Mouse (Mus musculus) T-helper 17 cell (primary cell): Measurements from ENCODE around the gene Amelx.

Source experiments
- in situ Hi-C, 2 experiments: fragments of 300-600 bp; cut with MboI, MseI; formaldehyde crosslinking; loops; 1 replicate in 1 of 2; 2 replicates in 1 of 2; pipeline ENCODE4 v1.15.1; 2025; ENCODE audit warnings: high pct_unique_total_duplicates in 2 of 2

Amelx gene

GRCm38 (mm10) chrX:169187100-169187499, at the start of gene Amelx:
Gene Amelx (minus strand): TSS chrX:169187200.
- in situ Hi-C loops: loop anchor here (5.0 kb wide), 1 partner anchor 50 kb away; no protein-coding TSS in a partner anchor

GRCm38 (mm10) chrX:169222357-169223062, 35.5 kb upstream of the Amelx start:
- in situ Hi-C loops: no loop called here

GRCm38 (mm10) chrX:169220064-169220463, 33.1 kb upstream of the Amelx start:
- in situ Hi-C loops: no loop called here

- in situ Hi-C loops: loop anchor here in 1 of 2 experiments (10.0 kb wide), 1 partner anchor 735 kb away; no protein-coding TSS in a partner anchor
Measured at GRCm38 (mm10) chrX:169210019-169210418, 23.0 kb upstream of the Amelx start.

- in situ Hi-C loops: no loop called here
Measured at GRCm38 (mm10) chrX:169178634-169179033, 8.4 kb downstream of the Amelx start.

GRCm38 (mm10) chrX:169173796-169174195, 13.2 kb downstream of the Amelx start:
- in situ Hi-C loops: no loop called here

- in situ Hi-C loops: no loop called here
Measured at GRCm38 (mm10) chrX:169170981-169171380, 16.0 kb downstream of the Amelx start.

- in situ Hi-C loops: loop anchor here in 1 of 2 experiments (10.0 kb wide), 1 partner anchor 1264 kb away; no protein-coding TSS in a partner anchor
Measured at GRCm38 (mm10) chrX:169158385-169158784, 28.6 kb downstream of the Amelx start.

- in situ Hi-C loops: loop anchor here in 1 of 2 experiments (10.0 kb wide), 1 partner anchor 1259 kb away; no protein-coding TSS in a partner anchor
Measured at GRCm38 (mm10) chrX:169153805-169154204, 33.2 kb downstream of the Amelx start.

- in situ Hi-C loops: loop anchor here in 1 of 2 experiments (5.0 kb wide), 1 partner anchor 412 kb away; no protein-coding TSS in a partner anchor
Measured at GRCm38 (mm10) chrX:169140467-169140866, 46.5 kb downstream of the Amelx start.

- in situ Hi-C loops: loop anchor here (5.0 kb wide), 2 partner anchors 48 to 413 kb away; partner anchors contain the start of gene Amelx (in 2 of the 2)
Measured at GRCm38 (mm10) chrX:169139758-169140157, 47.2 kb downstream of the Amelx start.
